Mouse (Mus musculus) bone marrow macrophage, adult 2 months (primary cell): ENCODE results near the gene Hrc.

ENCODE experiments used
- CTCF ChIP-seq: IDR thresholded peaks from 2 replicates; pipeline ENCODE4 v1.5.1; 2012; ENCODE audit warnings: low read depth, mild to moderate bottlenecking, low read length, moderate library complexity
- POLR2A ChIP-seq: IDR thresholded peaks from 2 replicates; pipeline ENCODE4 v1.6.1; 2012; ENCODE audit warnings: mild to moderate bottlenecking, low read depth, low read length, borderline replicate concordance

DNA sequence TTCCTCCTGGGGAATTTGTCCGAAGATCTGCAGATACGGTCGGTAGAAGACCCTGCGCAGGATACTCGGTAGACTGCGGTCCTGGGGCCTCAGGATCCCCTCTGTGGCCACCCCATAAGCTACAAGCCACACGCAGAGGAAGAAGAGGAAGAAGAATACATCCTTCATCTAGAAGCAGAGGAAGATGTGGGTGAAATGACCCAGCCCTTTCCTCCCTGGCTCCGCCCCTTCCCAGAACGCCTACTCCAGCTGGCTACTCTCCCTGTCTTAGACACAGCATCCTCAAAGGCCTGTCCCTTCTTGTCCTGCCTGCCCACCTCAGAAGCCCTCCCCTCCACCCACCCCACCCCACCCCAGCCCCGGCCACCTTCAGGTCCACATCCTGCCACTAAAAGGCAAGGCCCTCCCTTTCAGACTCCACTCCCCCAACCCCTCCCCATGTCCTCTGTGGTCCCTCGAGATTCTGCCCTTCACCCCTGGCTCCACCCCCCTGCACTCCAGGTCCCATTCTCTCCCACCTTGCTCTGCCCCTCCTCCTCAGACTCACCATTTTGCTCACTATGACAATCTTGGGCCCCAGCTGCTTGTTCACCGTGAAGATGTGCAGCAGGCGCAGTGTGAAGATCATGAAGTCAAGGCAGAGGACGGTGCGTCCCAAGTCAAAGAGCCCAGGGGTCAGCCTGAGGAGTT lies 26.4 kb upstream of the Hrc start:
- no peak for TF ChIP-seq POLR2A
- no peak for TF ChIP-seq CTCF
